Mouse (Mus musculus) thymus, postnatal 14 days (tissue): Measurements from ENCODE around the gene Tnni3.
"Not testable (repeated sequence)": the region's sequence is repeated elsewhere in the genome, so short reads cannot be mapped to it uniquely, and the experiment has no call there.

ENCODE experiments used
- DNase-seq: peaks from one replicate; pipeline ENCODE4 v3.0.0; 2021

Tnni3 gene

DNA sequence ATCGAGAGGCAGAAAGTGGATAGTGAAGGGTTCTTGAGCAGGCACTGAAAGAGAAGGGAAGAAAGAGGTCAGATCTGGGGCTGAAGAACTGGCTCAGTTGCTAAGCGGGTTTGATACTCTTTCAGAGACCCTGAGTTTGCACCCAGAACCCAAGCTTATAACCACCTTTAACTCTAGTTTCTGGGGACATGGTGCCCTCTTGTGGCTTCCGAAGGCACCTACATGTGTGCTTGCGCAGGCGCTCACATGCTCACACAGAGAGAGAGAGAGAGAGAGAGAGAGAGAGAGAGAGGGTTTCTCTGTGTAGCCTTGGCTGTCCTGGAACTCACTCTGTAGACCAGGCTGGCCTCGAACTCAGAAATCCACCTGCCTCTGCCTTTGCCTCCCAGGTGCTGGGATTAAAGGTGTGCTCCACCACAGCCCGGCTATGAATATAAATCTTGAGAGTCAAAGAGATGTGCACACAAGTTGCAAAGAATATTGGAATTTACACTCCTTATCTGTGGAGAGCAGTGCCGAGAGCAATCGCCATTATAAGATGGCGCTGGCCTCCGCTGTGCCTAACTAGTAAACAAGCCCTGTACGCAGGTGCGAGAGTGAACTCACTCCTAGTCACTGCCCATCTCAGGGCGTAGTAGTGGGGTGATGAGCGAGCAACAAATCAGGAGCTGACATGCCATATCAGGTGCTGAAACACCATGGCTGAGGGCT, at the start of gene Tnni3:
Gene Tnni3, minus strand, starts transcription at position 18 of the 711 bp plus-strand sequence.
- DNase-seq, result peak; percentile 66

DNA sequence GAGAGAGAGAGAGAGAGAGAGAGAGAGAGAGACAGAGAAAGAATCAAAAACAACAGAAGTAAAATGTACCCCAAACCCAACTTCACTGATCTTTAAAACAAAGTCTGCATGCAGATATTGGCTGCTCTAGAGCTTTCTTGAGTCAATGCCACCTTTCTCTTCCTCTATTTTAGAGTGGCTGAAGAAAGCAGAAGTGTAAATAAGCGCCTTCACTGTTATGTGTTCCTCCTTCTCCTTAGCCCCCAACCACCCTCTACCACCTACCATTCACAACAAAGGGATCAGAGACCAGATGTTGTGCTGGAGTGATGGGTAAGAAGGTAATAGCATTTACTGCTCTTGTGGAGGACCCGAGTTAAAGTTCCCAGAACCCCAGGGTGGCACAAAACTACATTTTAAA, 48.3 kb upstream of the Tnni3 start:
- not testable (repeated sequence) for DNase-seq

DNA sequence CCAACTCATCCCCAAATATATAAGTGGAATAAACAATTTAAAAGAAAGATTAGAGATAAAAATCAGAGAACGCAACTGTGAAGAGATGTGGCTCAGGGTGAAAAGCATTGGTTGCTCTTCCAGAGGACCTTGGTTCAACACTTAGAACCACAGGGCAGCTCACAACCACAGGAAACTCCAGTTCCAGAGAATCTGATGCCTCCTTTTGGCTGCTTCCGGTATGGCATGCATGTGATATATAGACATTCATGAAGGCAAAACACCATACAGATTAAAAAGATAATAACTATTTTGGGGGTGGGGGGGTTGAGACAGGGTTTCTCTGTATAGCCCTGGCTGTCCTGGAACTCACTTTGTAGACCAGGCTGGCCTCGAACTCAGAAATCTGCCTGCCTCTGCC, 38.6 kb upstream of the Tnni3 start:
- peak; percentile 20 for DNase-seq

DNA sequence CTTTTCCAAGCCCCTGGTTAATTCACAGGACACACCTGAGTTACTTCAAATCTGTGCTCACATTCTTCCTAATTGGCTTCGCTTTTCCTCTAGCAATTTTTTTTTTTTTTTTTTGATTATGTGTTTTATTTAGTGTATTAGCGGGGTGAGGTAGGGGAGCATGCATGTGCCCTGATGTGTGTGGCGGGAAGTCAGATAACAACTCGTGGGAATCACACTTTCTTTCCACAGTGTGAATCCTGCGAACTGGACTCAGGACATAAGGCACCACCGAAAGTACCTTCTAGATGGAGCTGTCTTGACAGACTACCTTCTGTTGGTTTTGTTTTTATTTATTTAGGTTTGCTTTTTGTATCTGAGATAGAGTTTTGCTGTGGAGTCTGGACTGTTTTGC, 33.1 kb upstream of the Tnni3 start:
- no peak for DNase-seq

DNA sequence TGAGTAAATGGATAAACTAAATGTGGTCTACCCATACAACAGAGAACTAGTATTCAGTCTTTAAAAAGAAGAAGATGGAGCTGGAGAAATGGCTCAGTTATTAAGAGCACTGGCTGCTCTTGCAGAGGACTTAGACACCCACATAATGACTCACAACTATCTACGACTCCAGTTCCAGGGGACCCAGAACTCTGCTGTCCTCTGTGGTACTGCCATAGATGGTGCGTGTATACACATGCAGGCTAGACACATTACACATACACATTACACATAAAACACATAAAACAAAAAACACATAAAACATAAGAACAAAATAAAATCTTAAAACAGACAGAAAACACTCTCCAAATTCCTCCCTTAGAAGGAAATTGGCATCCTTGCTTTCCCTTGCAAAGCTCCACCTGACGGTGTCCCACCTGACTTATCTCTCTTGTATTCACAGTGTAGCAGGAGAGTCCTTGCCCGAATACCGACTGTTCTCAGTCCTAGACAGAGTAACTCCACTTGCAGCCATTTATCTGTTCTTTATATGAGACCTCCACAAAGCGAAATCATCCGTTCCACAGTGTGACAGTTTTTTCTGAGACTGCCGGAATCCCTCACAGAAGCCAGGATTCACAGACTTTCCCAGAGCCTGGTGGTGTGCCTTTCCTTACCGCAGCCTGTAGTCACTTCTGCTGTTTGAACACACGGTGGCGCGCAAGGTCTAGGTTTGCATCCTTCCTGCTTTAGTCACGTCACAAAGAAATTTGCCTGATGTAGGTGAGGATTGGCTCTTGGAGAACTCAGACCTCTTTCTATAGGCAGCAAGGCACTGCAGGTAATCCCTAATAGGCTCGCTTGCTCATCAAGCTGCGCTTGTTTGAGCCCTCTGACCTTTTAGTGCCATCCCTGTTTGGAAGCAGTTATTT, 32.5 kb upstream of the Tnni3 start:
- peak; percentile 76 for DNase-seq

DNA sequence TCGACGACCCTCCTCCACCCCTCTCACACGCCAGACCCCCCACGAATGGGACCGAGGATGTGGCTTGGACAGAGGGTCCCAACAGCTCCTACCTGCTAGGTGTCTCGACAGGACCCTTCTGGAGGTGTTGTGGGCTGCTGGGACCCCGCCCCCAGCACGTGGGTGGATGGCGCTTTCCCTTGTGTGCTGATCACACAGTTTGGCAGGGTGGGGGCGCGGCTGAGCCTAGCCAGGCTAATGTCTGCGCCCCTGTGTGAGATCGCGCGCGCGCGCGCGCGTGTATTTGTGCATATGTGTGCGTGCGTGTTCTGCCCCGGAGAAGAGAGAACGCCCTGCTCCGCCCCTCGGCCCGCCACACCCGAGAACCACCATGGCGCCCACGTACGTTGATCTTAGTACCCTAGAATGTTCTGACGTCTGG, 23.2 kb upstream of the Tnni3 start, which contains the start of gene Syt5:
Gene Syt5, minus strand, starts transcription at position 321 of the 421 bp plus-strand sequence.
- peak; percentile 19 for DNase-seq

DNA sequence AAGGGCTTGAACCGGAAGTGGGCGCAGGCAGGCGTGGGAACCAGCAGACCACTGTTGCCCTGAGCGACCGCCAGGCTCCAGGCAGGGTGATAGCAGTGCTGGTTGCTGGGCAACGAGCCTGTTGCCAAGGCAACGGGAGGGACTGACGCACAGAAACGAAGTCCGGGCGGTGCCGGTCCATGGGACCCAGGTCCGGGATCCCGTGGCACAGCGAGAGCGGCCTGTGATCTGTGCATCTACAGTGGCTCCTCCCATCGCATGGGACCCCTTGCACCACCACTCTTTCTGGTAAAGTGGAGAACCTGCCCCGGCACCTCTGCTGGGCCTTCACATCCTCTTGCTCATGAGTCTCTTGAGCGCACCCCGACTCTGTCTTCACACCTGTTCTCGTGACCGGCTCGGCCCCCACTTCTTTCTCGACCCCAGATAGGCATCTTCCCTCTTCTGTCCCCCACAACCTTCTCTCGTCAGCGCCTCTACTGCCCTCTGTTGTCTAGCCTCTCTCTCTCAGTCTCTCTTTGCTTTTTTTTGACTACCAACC, 22.6 kb upstream of the Tnni3 start:
- no peak for DNase-seq

DNA sequence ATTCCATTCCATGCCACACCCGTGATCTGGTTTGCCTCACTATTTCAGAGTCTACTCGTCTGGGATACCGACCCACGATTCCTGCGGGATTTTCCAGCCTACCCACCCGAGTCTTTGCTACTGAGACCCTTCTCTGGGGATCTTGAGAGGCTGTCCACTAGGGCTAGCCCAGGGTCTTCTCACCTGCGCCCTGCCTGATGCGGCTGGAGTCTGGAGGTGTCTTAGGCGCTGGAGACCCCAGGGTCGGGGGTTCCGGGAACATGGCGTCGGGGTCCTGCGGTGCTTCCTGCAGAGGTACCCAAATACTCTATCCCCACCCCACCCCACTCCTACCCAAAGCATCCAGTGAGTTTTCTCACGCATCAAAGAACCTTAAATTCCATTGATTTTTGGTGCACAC, 22.0 kb upstream of the Tnni3 start:
- no peak for DNase-seq

DNA sequence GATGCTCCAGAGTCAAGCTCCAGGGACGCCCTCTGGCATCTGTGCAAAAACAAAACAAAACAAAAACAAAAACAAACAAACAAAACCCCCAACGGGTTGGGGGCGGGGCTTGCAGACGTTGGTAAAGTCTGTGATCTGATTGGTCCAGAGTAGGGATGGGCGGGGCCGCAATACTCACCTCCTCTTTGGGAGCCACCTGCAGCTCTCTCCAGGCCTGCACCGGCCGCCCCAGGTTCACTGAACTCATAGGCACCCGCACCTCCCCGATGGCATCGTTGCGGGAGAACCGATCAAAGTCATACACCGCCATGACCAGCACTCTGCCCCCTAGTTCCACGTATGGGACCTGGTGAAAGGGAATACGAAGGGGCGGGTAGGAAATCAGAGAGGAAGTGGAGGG, 18.0 kb upstream of the Tnni3 start:
- peak; percentile 24 for DNase-seq

DNA sequence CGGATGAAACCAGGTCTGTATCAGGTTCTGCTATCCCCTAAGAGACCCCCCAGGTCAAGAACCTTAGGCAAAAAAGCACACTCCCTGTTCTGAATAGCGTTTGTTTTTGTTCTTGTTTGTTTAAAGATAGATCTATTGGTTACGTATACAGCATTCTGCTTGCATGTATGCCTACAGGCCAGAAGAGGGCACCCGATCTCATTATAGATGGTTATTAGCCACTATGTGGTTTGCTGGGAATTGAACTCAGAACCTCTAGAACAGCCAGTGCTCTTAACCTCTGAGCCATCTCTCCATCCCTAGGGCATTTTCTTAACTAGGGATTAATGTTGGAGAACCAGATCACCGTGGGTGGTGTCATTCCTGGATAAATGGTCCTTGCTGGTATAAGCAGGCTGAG, 17.3 kb upstream of the Tnni3 start:
- no peak for DNase-seq

DNA sequence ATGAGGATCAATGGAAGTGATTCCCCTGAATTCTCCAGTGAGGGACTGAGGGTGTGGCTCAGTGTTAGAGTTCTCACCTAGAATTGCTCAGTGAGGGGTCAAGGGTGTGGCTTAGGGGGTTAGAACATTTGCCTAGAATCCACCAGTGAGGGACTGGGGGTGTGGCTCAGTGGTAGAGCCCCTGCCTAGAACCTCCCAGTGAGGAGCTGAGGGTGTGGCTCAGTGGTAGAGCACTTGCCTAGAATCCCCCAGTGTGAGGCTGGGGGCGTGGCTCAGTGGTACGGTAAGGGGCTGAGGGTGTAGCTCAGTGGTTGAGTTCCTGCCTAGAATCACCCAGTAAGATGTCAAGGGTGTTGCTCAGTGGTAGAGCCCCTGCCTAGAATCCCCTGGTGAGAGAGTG, 15.0 kb upstream of the Tnni3 start:
- DNase-seq, result no peak

DNA sequence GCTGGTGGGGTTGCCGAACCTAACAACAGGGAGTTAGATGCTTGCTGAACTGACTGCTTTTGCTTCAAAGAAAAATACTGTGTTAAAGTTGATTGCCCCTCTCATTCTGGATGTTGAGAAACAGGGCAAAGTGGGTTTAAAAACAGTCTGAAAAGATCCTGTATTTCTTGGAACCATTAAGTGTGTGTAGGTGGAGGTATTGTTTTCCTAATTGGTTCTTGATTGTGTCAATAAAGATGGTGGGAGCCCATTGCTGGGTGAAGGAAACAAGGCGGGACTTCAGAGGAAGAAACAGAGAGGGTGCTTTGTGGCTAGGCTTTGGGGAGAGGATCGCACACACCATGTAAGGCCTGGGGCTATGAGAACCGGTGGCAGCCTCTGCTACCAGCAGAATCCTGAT, 13.2 kb upstream of the Tnni3 start:
- no peak for DNase-seq

DNA sequence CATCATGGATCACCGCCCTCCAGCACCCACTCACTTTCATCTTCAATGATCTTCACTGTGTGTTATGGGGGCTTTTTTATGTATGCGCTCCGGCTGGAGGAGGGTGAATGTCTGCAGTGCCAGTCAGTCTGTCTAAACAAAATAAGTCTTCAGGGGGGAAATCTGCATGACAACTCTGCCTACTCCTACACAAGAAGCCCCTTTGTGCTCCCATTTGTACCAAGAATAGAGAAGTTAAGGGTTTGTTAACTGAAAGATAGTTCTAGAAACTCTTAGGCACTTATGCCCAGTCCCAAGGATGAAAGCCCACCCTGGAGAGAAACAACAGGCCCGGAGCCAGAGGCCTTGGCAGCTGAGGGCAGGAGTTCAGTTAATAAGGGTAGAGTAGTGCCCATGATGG, 12.3 kb upstream of the Tnni3 start:
- no peak for DNase-seq

DNA sequence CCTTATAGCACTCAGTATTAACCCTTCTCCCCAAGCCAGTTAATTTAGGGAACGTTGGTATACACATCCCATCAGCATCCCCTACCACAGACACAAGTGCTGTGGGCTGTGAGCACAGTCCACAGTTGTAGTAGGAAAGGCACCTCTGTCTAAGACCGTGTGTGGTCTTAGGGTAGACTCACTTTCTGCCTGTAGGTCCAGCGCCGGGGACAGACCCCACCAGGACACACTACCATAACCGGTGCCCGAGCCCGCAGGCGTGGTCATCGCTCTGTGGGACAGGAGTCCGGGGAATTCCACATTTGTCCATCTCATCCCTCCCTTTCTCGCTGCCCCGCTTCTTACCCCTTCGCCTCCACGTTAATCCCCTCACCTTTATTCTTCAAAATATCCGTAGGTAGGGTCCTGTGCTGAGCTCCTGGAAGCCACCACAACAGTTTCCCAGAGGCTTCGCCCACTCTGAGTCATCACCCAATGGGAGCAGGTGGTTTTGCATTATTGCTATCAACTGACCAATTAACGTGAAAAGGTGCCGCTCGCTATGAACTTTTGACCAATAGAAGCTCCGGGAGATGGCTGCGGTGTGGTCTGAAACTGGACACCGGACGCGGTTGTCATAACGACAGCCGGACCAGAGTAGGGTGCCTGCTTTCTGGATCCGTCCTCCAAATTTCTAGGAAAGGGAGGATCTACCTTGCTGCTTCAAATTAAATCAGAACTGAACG, 8.1 kb upstream of the Tnni3 start, which contains the start of gene Dnaaf3:
Gene Dnaaf3, minus strand, starts transcription at position 449 of the 725 bp plus-strand sequence.
- no peak for DNase-seq

DNA sequence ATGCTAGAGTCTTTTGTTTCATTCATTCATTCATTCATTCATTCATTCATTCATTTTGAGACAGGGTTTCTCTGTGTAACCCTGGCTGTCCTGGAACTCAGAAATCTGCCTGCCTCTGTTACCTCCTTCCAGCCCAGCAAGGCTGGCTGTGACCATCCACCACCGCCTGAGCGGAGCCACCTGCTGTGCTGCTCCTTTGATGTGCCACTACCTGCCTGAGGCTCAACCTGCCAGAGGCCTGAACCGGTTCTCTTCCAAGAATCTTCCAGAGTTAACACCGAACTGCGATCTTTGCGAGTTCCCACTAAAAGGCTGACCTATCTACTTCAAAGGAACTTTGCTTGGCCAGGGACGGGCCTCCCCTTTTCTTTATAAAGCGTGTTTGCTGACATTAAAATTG, 6.1 kb upstream of the Tnni3 start:
- DNase-seq, result not testable (repeated sequence)

DNA sequence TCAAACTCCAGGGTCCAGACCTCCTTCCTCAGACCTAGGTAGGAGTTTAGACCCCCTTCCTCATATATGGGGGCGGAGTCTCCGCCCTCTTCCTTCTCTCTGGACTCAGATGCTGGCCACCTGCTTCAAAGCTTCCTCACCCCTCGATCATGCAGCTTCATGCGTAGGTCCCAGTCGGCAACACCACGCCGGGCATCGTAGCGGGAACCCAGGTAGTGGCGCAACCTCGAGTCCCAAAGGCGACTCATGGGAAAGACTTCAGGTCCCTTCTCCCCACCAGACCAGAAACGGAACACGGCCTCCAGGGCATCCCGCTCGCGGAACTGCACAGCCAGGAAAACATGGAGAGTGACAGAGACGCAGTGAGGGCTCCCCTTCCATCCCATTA, 3.3 kb upstream of the Tnni3 start:
- no peak for DNase-seq

DNA sequence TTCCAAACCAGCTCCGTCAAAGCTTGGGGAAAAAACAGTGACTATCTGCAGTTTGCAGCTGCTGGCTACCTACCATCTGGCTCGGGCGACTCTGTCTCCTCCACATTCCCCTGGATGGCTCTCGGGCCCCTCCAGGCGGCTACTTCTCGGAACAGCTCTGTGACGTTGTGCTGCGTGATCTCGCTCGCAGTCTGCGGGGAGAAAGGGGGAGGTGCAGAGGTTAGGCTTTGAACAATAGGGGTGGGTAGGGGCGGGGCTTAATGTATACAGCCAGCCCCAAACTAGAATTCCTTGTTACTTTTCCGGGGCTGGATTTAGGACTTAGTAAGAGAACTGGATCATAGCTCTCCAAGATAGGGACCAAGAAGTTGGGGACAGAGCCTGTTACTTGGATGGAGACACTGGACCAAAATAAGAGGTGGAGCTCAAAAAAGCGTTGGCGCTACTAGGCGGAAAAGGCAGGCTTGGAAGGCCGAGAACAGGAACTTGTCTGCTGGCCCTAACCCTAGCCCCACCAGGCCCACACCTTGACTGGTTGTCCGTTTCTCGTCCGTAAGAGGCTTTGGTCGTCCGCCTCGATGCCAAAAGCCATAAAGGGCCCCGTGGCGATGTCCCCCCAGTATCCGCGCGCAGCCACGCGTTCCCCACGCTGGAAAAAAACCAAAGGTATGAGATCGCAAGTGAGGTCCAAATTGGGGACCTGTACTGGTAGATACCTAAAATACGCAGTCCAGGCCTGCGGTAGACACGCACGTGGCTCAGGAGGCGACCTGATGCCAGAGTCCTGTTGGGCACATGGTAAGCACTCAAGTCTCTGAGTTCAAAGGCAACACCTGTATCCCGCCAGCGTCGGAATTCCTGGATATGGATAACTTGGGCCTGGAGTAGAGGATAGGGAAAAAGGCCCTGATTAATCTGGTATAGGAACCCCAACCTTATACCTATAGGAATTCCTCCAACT, 2.6 kb upstream of the Tnni3 start:
- DNase-seq, result peak; percentile 84

DNA sequence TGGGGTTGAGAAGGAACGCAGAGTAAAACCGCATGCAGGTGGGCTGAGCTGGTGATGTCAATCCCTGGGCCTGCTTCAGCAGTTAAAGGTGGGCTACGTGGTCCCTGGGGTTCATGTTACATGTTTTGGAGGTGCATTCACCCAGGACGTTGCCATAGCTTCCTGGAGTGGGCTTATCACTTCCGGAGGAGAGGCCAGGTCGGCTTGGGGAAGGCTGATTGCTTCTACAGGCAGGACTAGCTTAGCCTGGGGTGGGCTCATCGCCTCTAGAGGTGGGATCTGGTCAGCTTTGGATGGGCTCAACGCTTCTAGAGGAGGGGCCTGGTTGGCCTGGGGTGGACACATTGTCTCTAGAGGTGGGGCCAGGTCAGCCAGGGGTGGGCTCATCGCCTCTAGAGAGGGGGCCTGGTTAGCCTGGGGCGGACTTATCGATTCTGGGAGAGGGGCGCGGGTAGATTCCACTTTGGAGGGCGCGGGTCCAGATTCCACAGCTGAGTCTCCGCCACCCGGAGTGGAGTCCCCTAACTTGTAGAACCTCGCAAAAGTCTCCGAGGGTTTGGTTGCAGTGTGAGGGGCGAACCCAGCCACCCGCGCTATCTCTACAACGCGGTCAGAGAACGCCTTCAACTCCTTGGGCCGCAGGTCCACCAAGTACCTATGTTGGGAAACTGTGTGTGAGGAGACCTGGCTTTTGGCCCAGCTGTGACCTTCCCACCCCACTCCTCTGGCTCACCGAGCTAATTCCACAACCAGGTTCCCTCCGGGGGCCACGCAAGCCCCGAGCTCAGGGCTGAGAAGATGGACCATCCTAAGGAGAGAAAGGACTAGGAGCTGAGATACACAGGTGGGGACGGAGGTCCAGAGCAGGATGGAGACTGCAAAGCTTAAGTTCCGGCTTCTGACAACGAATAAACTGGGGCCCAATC, 561 bp downstream of the Tnni3 start:
- no peak for DNase-seq

DNA sequence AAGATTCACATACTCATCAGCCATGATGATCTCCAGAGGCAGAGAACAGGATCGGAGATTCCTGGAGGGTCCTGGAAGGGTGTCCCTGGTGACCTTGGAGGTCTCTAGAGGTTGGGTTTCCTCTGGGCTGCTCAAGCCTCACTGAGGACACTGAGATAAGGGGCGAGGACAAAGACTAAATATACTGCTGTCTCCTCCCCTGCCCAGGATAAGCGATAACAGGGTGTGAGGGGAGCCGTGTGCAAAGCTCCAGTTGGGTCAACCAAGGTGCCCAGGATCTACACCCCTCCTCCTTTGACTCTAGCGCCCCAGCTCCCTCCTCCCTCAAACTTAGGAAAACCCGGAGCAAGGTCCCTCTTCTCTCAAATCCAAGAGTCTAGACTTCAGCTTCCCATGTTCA, 1.7 kb downstream of the Tnni3 start:
- DNase-seq, result no peak

DNA sequence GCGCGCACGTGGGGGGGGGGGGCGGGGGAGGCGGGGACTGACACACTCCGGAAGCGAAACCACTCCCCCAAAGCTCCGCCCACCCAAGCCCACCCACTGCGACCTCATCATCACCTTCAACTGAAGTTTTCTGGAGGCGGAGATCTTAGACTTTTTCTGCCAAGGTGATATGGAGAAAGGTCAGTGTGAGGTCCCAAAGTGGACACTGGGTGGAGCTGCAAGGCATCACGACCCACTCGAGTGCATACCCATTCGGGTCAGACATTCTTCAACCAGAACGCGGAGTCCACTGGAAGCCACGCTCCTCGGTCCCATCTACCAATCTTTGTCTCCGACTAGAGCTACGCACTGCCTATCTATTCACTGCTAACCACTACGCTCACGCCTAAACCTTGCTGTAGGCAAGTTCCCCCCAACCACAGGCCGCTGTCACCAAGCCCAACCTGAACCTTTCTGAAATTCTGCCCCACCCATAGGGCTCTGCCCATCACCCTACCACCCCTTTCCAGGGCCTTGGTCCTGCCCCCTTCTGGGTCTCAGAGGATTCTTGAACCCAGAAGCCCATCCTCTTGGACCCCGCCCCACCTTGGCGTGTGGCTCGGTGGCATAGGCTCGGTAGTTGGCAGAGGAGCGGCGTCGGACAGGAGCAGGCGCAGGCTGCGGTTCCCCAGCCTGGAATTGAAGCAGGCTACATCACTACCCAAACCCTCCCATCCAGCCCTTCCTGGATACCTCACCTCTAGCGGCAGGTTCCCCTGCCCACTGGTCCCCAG, 2.6 kb downstream of the Tnni3 start:
- DNase-seq, result peak; percentile 58
